Mouse (Mus musculus): ENCODE results near the gene Pkd1.

DNA sequence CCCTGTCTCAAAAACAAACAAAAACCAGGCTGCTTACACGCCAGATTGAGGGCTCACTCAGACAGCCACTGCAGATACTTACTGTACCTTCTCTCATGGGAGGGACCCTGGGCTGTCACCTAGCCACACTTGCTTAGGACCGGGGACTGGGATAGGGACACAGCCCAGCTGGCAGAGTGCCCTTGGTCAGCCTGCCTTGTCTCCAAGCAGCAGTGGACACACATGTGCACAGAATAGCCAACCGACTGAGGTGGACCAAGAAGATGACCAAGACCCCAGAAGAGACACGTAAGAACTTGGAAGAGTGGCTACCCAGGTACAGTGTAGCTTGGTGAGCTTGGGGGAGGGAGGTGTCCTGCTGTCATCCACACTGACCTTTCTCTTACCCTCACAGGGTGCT lies 88.6 kb downstream of the Pkd1 start:
- TF ChIP-seq CTCF (IDR thresholded peaks at IDR 0.05; ENCODE audit: low read depth, low read length) = no peak
- no peak for TF ChIP-seq TAL1 (conservative IDR thresholded peaks at IDR 0.05; ENCODE audit: low read depth, low read length)
- no peak for TF ChIP-seq GATA1 (IDR thresholded peaks at IDR 0.05; ENCODE audit: borderline replicate concordance, low read length)
- TF ChIP-seq POLR2AphosphoS5 (IDR thresholded peaks at IDR 0.05; ENCODE audit: insufficient replicate concordance, low read depth, low read length) = no peak
- TF ChIP-seq GATA2 (IDR thresholded peaks at IDR 0.05; ENCODE audit: borderline replicate concordance, low read depth, low read length) = no peak

All from G1E (cell line).